Mouse (Mus musculus) frontal cortex, postnatal 10 days (tissue): ENCODE measurements around the gene Cbl.

Source experiments
- DNase-seq, 2 experiments: peaks; one replicate each; pipeline ENCODE4 v3.0.0; 2022; ENCODE audit warnings: low spot score in 2 of 2, mixed read lengths in 1 of 2

The Cbl gene

DNA sequence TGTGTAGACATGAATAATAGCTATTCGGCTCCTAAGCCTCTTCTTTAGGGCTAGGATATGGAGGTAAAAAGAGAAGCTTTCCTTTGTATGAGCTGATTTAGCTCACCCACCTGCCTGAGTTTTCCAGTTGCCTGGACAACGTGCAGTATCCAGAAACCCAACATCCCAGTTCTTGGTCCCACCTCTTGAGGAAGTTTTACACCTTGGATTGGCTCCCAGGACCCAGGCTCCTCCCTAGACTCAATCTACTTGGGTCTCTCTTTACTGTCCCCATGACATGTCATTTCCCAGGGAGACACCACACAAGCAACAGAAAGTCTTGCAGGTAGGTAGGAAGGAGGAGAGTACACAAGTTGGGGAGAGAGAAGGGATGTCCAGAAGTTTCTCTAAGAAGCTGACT lies 6.5 kb upstream of the Cbl start, which contains the start of gene Ccdc153:
Gene Ccdc153, plus strand, starts transcription at position 278 of the 400 bp plus-strand sequence.
- no peak for DNase-seq

DNA sequence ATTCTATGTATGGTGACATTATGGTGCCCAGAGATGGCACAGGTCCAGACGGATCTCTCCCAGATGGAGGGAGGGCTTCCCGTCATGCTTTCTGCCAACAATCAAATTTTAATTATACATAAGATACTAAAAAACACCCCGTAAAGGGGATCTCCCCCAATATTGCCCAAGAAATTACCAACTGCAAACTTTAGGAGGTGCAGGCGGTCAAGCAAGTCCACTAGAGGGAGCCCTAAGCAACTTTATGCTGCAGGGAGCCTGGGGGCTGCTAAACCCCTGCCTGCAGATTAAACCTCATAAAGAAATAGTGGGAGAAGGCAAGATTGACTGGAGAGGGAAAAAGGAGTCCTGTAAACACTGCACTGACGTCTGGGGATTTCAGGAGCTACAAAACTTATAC lies 5.6 kb upstream of the Cbl start:
- peak in 1 of 2 experiments; percentile 39 for DNase-seq

DNA sequence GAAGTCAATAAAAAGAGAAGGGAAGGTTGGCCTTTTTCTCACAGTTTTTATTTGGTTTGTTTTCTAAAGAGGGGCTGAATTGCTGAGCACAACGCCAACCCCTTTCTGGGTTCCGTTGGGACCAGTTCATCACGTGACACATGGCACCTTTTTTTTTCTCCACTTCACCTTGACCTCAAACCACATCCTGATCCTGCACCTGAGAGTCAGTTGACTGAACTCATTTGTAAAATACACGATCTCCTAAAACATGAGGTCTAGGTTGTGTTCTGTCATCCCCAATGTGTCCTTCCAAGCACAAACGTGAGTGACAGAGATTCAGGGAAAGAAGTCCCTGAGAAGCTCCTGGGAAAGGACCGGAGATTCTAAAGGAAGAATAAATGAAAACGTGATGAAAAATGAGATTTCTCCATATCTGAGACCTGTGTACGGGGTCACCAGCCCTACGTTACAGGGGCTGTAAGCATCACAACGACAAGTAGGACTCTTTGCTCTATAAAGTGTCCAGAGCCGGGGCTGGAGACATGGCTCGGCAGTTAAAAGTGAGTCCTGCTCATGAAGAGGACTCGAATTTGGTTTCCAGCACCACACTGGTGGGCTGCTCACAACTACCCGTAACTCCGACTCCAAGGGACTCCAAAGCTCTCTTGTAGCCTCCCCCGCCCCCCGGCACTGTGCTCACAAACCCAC lies 4.8 kb upstream of the Cbl start:
- DNase-seq, result no peak

DNA sequence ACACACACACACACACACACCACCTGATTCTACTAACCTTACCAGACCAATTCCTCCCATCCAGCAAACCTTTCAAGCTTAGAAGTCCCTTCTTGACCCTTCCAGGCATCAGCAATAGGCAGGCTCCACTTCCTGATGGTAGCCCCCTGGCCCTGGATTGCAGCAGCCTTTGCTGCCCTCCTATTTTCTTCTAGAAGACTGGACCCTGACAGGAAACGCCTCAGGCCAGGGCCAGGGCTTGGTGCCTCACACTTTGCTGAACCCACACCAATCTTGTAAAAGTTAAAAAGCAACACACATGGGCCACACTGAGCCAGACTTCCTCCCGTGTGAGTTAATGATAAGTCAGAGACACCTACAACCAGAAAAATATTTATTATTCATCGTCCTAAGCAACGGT lies 3.3 kb upstream of the Cbl start:
- DNase-seq, result no peak

DNA sequence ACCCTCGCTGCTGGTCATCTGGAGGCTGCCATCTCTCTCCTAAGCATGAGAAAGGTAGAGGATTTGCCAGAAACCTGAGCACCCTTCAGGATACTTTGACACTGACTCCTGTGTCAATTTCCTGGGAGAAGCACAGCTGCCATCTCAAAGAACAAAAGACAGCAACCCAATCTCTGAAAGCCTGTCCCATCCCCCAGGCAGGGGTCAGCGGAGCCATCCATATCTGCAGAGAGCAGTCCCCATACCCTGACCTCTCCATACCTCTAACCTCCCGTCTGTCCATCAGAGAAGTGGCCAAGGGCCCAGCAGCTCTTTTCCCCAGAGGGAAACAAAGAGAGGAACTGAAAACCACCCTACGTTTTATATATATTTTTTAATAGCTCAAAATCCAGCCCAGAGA lies 2.8 kb upstream of the Cbl start:
- DNase-seq, result no peak

DNA sequence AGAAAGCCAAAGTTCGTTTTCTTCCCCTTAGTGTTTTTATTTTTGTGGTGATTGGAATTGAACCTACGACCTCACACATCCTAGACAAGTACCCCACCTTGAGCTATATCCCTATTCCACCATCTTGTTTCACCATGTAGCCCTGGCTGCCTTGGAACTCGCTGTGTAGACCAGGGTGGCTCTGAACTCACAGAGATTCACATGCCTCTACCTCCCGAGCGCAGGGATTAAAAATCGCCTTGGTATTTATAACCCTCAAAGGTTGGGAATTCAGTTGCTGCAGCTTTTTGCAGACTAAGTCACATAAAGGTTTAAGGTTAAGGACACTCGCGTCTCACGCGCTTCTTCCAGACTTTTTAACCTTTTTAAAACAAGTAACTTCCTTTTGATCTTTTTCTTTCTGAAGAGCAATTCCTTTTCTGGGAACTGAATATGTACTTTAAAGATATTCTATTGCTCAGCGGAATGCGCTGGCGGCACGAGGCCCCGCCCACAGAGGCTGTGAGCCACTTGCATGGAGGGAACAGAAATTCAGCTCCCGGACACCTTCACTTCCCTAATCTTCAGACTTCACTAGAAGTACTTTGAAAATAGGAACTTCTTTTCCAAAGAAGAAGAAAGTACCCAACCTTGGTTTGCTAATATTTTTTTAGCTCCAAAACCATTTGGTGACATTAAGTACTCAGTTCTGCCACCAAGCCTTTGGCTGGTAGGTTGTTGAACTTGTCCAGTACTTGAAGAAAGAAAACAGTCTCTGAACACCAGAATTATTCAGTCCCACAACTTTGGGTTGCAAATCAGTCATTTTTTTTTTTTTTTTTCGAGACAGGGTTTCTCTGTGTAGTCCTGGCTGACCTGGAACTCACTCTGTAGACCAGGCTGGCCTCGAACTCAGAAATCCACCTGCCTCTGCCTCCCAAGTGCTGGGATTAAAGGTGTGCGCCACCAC lies 904 bp upstream of the Cbl start:
- no peak for DNase-seq

DNA sequence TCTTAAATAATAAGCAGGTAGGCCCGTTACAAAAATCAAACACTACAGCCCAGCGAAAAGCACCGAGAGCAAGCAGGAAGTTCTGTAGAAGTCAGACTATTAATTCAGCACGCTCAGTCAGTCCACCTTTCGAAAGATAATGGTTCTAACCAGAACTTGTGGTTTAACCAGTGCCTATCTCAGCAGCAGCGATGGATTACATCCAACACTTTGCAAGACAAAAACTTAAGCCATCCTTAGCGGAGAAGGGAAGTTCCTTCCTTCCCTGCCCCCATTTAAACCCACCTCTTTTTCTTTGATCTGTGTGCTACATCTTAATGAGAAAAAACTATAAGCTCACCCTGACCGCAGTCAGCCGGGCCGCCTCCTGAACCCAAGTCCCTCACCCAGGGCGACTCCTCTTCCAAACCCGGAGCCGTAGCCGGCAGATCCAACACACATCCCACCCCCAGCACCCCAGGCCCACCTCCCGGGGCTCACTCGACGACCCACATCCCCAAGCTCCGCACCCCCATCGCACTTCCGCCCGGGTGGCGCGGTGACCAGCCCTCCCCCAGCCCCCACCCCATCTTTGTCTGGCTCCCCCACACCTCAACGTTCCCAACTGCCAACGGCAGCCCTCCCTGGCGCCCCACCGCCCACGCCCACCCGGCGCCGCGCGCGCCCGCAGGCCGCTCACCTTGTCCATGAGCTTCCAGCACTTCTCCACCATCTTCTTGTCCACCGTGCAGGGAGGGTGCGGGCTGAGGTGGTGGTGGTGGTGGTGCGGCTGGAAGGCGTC lies 638 bp downstream of the Cbl start:
- peak; percentile 34 to 68 for DNase-seq

DNA sequence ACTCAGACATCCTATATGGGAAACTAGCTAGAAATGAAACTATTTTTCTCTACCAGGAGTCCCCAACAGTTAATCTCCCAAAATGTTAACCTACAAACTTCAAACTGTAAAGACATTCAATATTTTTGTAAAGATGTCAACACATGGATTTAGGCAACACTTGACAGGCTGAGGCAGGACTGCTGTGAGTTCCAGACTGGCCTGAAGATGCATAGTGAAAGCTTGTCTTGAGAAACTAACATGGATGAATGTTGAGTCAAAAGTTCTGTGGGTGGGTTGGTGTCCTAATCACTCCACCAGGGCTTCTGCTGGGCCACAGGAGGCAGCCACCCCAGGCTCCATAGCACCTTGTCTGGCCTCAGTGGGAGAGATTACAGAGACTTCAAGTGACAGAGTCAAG lies 2.2 kb downstream of the Cbl start:
- no peak for DNase-seq

DNA sequence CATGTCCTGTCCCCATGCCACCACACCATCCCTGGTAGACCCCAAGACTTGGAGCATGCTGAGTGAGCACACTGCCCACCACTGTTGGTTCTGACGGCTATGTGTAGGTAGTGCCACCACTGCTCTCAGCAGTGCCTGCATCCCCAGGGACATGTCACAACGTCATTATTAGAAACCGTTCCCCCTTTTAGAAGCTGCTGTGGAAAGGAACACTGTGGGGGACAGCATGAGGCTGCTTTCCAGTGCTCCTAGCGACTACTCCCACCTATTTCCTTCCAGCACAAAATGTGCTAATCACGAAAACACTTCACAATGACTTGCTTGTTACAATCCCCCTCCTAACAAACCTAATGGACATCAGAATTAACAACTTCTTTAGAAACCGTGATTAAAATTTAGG lies 7.9 kb downstream of the Cbl start:
- DNase-seq, result no peak

DNA sequence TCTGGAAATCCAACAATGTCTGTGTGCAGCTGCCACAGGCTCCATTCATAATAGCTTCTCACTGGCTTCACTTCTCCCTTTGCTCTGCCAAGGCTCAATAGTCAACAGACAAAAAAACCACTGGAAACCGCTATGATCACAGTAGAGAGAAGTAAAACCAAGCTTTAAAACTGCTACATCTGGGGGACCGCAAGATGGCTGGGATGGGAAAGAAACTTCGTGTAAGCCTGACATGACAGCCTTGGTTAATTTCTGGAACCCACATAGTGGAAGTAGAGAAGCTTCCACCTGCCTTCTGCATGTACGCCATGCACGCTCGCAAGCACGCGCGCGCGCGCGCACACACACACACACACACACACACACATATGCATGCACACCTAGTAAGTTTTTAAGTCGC lies 20.3 kb downstream of the Cbl start:
- no peak for DNase-seq

DNA sequence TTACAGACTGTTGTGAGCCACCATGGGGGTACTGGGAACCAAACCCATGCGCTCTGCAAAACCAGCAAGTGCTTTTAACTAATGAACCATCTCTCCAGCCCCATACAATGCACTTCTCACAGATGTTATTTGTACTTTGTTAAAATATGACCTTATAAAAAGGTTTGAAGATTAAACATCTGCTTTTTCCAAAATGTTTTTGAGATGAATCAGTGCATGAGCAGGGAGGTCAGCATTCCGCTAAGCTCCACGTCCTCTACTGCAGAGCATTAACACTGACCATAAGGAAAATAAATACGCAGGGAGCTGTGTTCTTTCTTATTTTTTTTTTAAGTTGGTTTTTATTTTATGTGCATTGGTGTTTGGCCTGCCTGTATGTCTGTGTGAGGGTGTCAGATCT lies 21.4 kb downstream of the Cbl start:
- DNase-seq, result no peak

DNA sequence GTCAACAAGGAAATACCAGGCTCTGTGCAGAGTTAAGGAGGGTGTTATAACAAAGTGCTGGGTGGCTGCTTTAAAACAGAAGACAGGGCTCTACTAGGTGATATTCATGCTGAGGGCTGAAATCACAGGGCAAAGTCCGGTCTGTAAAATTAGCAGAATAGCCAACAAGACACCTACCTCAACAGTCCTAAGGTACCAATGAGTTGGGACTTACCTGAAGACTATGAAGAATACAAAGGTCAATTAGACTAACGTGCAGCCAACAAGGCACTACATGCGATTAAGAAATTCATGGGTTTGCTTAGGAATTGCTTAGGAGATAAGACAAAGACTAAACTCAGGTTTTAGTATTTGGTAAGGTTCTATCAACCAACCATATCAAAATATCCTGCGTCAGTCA lies 24.4 kb downstream of the Cbl start:
- no peak for DNase-seq

DNA sequence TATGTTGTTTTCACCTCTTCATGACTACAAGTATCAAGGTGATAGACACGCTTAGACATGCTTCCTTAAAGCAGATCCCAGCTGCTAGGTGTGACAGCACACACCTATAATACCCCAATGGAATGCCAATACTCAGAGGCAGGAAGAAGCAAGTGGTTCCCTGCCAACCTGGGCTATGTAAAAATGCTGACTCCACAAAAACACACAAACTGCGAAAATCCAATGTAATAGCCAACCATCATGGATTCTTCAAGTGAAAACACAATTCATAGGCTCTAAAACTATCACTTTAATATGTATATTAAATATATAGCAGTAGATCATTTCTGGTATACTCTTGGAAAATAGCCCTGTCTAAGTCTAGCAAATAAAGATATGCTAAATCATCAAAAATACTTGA lies 26.0 kb downstream of the Cbl start:
- no peak for DNase-seq

DNA sequence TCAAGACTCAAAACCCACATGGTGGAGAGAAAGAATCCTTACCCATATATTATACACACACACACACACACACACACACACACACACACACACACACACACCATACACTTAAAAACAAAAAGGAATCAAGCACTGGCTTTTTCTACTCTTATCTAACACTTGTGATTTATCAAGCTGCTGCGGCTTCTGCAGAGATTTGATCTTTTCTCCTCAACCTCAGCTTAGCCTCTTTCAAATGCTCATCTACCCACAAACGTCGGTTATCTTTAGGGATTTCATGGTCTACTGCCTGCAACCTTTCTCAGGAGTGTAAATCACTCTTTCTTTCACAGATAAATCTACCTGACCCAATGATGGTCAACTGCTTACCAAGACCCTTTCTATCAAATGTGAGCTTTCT lies 33.4 kb downstream of the Cbl start:
- DNase-seq, result no peak

DNA sequence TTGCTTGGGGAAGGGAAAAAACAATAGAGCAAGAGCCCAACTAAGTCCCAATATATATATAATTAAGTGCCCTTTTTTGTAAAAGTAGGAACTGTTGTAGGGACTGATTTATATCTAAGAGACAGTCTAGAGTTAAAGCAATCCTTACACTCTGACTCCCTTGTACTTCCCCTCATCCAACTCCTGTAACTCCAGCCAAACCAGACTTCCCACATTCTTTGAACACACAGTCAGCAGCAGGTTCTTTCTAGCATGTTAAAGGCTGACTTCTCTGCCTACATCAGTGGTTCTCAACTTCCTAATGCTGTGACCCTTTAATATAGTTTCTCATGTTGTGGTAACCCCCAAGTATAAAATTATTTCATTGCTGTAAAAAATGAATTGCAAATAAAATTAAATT lies 34.3 kb downstream of the Cbl start:
- DNase-seq, result no peak

DNA sequence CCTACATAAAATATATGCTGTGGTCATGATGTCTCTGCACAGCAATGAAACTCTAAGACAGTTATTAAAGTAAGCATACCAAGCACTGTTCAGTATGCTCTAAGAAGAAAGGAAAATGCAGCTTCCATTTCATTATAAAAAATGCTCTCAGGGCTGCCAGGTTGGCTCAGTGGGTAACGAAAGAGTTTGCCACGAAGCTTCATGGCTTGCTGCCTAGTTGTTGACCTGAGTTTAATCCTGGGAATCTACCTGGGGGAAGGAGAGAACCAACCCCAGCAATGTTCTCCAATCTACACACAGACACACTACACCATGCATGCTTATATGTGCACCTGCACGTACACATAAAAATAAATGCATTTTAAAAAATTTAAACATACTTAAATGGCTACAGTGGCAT lies 34.7 kb downstream of the Cbl start:
- no peak for DNase-seq

DNA sequence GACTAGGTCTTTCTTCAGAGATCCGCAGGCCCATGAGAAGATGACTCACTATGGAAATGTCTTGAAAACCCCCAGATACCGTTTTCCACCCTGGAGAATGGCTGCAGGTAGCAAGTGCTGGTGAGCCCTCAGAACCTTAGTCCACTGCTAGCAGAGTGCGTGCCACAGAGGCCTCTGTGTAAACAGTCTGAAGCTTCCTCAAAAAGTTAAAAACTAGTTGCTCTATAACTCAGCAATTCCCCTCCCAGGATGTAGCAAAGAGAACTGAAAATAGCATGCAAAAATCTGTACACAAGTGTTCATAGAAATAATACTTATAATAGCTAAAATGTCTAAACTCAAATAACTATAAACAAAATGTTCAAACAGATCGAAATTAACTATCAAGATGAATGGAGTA lies 37.5 kb downstream of the Cbl start:
- DNase-seq, result no peak

DNA sequence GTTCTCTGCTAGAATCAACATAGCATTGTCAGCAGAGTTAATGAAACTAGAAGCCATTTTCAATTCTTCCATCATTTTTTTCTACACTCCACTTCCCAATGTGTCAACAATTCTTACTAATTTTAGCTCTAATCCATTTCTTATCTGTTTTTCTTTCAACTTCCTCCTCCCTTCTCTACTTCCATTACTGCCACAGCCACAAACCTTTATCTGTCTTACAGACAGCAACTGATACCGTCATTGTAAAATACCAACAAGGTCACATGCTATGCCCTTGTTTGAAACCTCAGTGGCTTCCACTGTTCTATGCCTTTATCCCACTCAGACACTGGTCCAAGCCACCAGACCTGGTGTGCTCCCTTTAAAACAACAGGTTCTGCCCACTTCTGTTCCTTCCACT lies 39.8 kb downstream of the Cbl start:
- DNase-seq, result no peak

DNA sequence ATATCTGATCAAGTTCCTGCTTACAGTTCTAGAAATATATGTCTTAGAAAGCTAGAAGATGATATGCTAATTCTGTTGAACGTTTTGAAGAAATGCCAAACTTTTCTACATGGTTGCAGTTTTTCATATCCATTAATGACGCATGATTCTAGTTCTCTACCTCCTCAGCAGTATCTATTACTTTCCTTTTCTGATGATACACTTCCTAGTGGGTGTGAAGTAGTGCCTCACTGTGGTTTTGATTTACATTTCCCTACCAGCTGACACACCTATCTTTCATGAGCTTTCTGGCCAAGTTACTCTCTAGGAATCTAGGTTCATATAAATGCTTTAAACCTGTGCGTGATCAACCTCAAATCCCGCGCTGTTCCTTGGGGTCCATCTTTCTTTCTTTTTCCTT lies 41.1 kb downstream of the Cbl start:
- DNase-seq, result no peak

DNA sequence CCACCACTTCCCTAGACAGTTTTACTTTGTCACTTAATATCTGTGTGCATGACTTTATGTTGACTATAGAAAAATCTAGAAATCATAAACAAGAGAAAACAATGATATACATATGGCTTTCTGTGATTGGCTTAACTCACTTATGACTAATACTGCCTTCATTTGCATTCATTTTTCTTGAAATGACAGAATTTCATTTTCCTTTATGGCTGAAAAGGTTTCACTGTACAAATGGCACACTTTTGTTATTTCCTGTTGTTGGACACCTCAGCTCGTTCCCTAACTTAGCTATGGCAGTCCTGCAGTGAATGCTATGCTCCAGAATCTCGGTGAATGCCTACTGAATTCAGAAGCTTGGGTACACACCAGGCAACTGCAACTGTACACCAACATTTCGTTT lies 41.5 kb downstream of the Cbl start:
- no peak for DNase-seq

DNA sequence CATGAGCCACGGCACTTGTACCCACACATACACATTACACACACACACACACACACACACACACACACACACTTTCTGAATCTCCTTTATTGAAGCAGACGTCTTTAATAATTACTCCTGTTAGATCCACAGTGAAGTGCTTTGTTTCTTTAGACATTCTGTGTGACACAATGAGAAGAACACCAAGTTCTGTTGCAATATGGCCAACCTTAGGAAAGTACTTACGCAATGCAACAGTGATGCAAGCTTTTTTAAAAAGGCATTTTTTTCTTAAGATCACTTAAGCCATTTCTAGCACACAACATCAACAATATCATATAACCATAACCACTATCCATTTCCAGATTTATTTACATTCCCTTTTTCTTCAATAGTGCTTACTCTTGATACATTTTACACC lies 42.7 kb downstream of the Cbl start:
- DNase-seq, result no peak

DNA sequence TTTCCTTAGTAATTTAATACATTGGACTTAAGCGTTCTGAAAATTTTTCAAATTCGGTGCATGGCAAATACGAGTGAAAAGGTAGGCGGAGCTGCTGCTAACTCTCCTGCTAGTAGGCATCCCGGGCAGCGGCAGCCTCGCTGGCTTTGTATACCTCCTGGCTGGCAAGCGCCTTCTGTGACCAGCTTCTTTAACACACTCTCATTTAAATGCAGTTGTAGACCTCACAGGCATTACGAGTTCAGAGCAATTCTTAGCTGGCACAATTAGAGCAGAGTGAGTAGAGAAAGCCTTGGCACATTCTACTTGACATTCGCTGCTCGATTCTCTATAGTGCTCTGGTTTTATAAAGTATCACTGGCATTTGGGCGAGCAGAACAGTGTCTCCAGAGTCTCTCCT lies 45.6 kb downstream of the Cbl start:
- peak in 1 of 2 experiments; percentile 30 for DNase-seq
